Mouse (Mus musculus): ENCODE results near the gene Mpzl1.

- no peak for TF ChIP-seq CTCF (IDR thresholded peaks at IDR 0.05; ENCODE audit: low read depth)
- TF ChIP-seq EP300 (IDR thresholded peaks at IDR 0.05; ENCODE audit: low read depth), result no peak
These were observed 34.6 kb upstream of the Mpzl1 start for GRCm38 (mm10) chr1:165668904-165669303.

All from liver, embryonic 14.5 days (tissue).